27 mouse cellular contexts compared by ENCODE assay signal in genomic region chr14:101381943-101382342, GRCm38 (mm10).
DNase-seq lines count a peak whose midpoint lies in the region; ATAC-seq lines count a peak whose summit lies in the region.
"Had no signal": no experiment of that assay in that cellular context is flagged by ENCODE, and none has a peak within 500 bp of the region (broad histone marks: within the 10 kb centered on the region; RNA-seq: fewer than 3 reads in every experiment).

No protein-coding gene starts in this region.

- H3K9me3 ChIP-seq in hindbrain, embryonic 16.5 days (ENCODE audit: control insufficient read depth, low read length): no peaks in the 10 kb centered on the region; the same call in 1 of the 2 replicates
- H3K9me3 ChIP-seq in hindbrain, embryonic 13.5 days: no peaks in the 10 kb centered on the region
- no peaks in the 10 kb centered on the region for H3K9me3 ChIP-seq in midbrain, embryonic 14.5 days (ENCODE audit: control insufficient read depth, low read length)
- H3K9me3 ChIP-seq in midbrain, embryonic 10.5 days (replicated peaks): no peaks in the 10 kb centered on the region
- H3K9me3 ChIP-seq: embryonic facial prominence, embryonic 12.5 days; forebrain, embryonic 10.5 days; forebrain, embryonic 15.5 days; heart, embryonic 12.5 days; heart, embryonic 15.5 days; hindbrain, embryonic 10.5 days; hindbrain, embryonic 15.5 days had no signal

- H3K27ac ChIP-seq in hindbrain, embryonic 16.5 days (ENCODE audit: low read depth, low read length): no peak overlapping the region
- H3K27ac ChIP-seq in hindbrain, embryonic 13.5 days: no peak overlapping the region
- H3K27ac ChIP-seq in midbrain, embryonic 14.5 days (replicated peaks; ENCODE audit: low read depth, low read length): no peak overlapping the region
- no peak overlapping the region for H3K27ac ChIP-seq in midbrain, embryonic 10.5 days (replicated peaks)
- H3K27ac ChIP-seq: embryonic facial prominence, embryonic 12.5 days; forebrain, embryonic 10.5 days; forebrain, embryonic 15.5 days; heart, embryonic 15.5 days; hindbrain, embryonic 10.5 days; hindbrain, embryonic 15.5 days had no signal

- no peak overlapping the region for H3K4me2 ChIP-seq in hindbrain, embryonic 16.5 days (ENCODE audit: low read length)
- no peak overlapping the region for H3K4me2 ChIP-seq in hindbrain, embryonic 13.5 days
- no peak overlapping the region for H3K4me2 ChIP-seq in midbrain, embryonic 14.5 days (ENCODE audit: low read length)
- H3K4me2 ChIP-seq: embryonic facial prominence, embryonic 12.5 days; forebrain, embryonic 15.5 days; heart, embryonic 12.5 days; heart, embryonic 15.5 days; hindbrain, embryonic 15.5 days had no signal

- ATAC-seq in hindbrain, embryonic 16.5 days: peak; percentile 56; the same call in 1 of the 2 replicates
- no peak for ATAC-seq in hindbrain, embryonic 13.5 days (ENCODE audit: low FRiP score)
- no peak for ATAC-seq in midbrain, embryonic 14.5 days (ENCODE audit: low FRiP score, low TSS enrichment)
- ATAC-seq: forebrain, embryonic 15.5 days; inflammation-experienced regulatory T-cells, adult 6 months; intestine, embryonic 16.5 days; Patski had no signal

- H3K4me1 ChIP-seq in hindbrain, embryonic 16.5 days (ENCODE audit: control insufficient read depth, insufficient read depth, low read depth, low read length): 0 out of 2 replicates have a peak, but pooled peaks cover 4% of the 10 kb centered on the region
- peaks cover 15% of the 10 kb centered on the region for H3K4me1 ChIP-seq in hindbrain, embryonic 13.5 days (replicated peaks)
- peaks cover 12% of the 10 kb centered on the region for H3K4me1 ChIP-seq in midbrain, embryonic 14.5 days (ENCODE audit: control insufficient read depth, insufficient read depth, low read length)
- H3K4me1 ChIP-seq in midbrain, embryonic 10.5 days: peaks cover 14% of the 10 kb centered on the region
- H3K4me1 ChIP-seq: embryonic facial prominence, embryonic 12.5 days; heart, embryonic 12.5 days; heart, embryonic 15.5 days had no signal

- intact Hi-C loops in left cerebral cortex, postnatal 14 days (cut with DNase I): no loop called here

- no peak overlapping the region for H3K4me3 ChIP-seq in hindbrain, embryonic 16.5 days (ENCODE audit: low read length)
- H3K4me3 ChIP-seq in hindbrain, embryonic 13.5 days: no peak overlapping the region
- H3K4me3 ChIP-seq in midbrain, embryonic 14.5 days (replicated peaks; ENCODE audit: low read depth, low read length): no peak overlapping the region
- no peak overlapping the region for H3K4me3 ChIP-seq in midbrain, embryonic 10.5 days
- H3K4me3 ChIP-seq: embryonic facial prominence, embryonic 12.5 days; forebrain, embryonic 10.5 days; forebrain, embryonic 15.5 days; heart, embryonic 12.5 days; heart, embryonic 15.5 days; hindbrain, embryonic 10.5 days; hindbrain, embryonic 15.5 days had no signal

- DNase-seq in cerebellum, postnatal 10 days: peak; percentile 30 to 47
- DNase-seq in cerebellum, adult 8-10 months: no peak
- peak; percentile 31 for DNase-seq in midbrain, embryonic 14.5 days
- no peak for DNase-seq in midbrain, embryonic 10.5 days (ENCODE audit: low spot score)
- DNase-seq in Muller cell, postnatal 12 days (ENCODE audit: inconsistent ontology term): peak; percentile 49
- DNase-seq in left cerebral cortex, postnatal 14 days (ENCODE audit: low spot score in 2 of 2): no peak
- DNase-seq: adrenal gland, postnatal 10 days; adrenal gland, postnatal 36 days; cerebellum, adult 11 months; cerebellum, adult 2 months; cerebellum, postnatal 14 days; gastrocnemius, postnatal 25 days; heart, adult 18-20 months; heart, postnatal 10 days; heart, postnatal 36 days had no signal

- no peaks in the 10 kb centered on the region for H3K36me3 ChIP-seq in hindbrain, embryonic 16.5 days (ENCODE audit: control insufficient read depth, insufficient read depth, low read length)
- H3K36me3 ChIP-seq in hindbrain, embryonic 13.5 days: no peaks in the 10 kb centered on the region
- H3K36me3 ChIP-seq in midbrain, embryonic 14.5 days (ENCODE audit: control insufficient read depth, insufficient read depth, low read length): no peaks in the 10 kb centered on the region
- no peaks in the 10 kb centered on the region for H3K36me3 ChIP-seq in midbrain, embryonic 10.5 days
- H3K36me3 ChIP-seq: embryonic facial prominence, embryonic 12.5 days; forebrain, embryonic 10.5 days; forebrain, embryonic 15.5 days; heart, embryonic 12.5 days; heart, embryonic 15.5 days; hindbrain, embryonic 10.5 days; hindbrain, embryonic 15.5 days had no signal

- no peak overlapping the region for H3K9ac ChIP-seq in hindbrain, embryonic 16.5 days (ENCODE audit: low read depth, low read length)
- no peak overlapping the region for H3K9ac ChIP-seq in hindbrain, embryonic 13.5 days
- H3K9ac ChIP-seq in midbrain, embryonic 14.5 days (replicated peaks; ENCODE audit: low read length): no peak overlapping the region
- H3K9ac ChIP-seq: embryonic facial prominence, embryonic 12.5 days; forebrain, embryonic 15.5 days; heart, embryonic 12.5 days; heart, embryonic 15.5 days; hindbrain, embryonic 15.5 days had no signal

- H3K27me3 ChIP-seq in hindbrain, embryonic 16.5 days (replicated peaks; ENCODE audit: control insufficient read depth, insufficient read depth, low read length): no peaks in the 10 kb centered on the region
- no peaks in the 10 kb centered on the region for H3K27me3 ChIP-seq in hindbrain, embryonic 13.5 days
- H3K27me3 ChIP-seq in midbrain, embryonic 14.5 days (ENCODE audit: control insufficient read depth, insufficient read depth, low read length): no peaks in the 10 kb centered on the region
- H3K27me3 ChIP-seq in midbrain, embryonic 10.5 days (ENCODE audit: low read depth, poor library complexity, severe bottlenecking): no peaks in the 10 kb centered on the region; the same call in 1 of the 2 replicates
- H3K27me3 ChIP-seq: embryonic facial prominence, embryonic 12.5 days; forebrain, embryonic 15.5 days had no signal

- WGBS in hindbrain, embryonic 16.5 days: 52% methylated on average over 2 of the region's 2 CpGs
- 75% methylated on average over 2 of the region's 2 CpGs for WGBS in hindbrain, embryonic 13.5 days
- WGBS in midbrain, embryonic 14.5 days: 79% methylated on average over 2 of the region's 2 CpGs
- 86% methylated on average over 2 of the region's 2 CpGs for WGBS in midbrain, embryonic 10.5 days

Comparison
In these comparisons a context has a peak if more than half of its experiments do, and no peak if none do; other contexts are left out.
1. DNase-seq: peak in cerebellum, postnatal 10 days (2 of 2), midbrain, embryonic 14.5 days (single experiment) and Muller cell, postnatal 12 days (single experiment); none in cerebellum, adult 8-10 months (single experiment), midbrain, embryonic 10.5 days (single experiment) and left cerebral cortex, postnatal 14 days (0 of 2).